Mouse (Mus musculus) bone marrow, adult 2 months (tissue): ENCODE measurements around the gene Rgl1.

Experiments used
- CTCF ChIP-seq: fragments of 200-500 bp; IDR thresholded peaks from 2 replicates; pipeline ENCODE4 v1.5.1; 2011; ENCODE audit warnings: low read length, control low read depth; ENCODE audit not compliant: control insufficient read depth, insufficient read depth
- POLR2A ChIP-seq: fragments of 200-500 bp; IDR thresholded peaks from 2 replicates; pipeline ENCODE4 v1.6.1; 2011; ENCODE audit warnings: low read depth, mild to moderate bottlenecking, control low read depth, low read length, borderline replicate concordance; ENCODE audit not compliant: control insufficient read depth

GRCm38 (mm10) chr1:152648052-152648451 lies 118.1 kb downstream of the Rgl1 start:
- TF ChIP-seq POLR2A (no peak), CTCF (no peak)
